Mouse (Mus musculus) activated CD4-positive, CD25-positive, alpha-beta regulatory T cell (primary cell): ENCODE data around the gene Mettl1. TPM values are rescaled to one million over a fixed set of nuclear protein-coding genes. Genes with fewer than 3 reads are reported as not detected.

Experiments used
- polyA plus RNA-seq, 2 experiments: library from polyadenylated mRNA; unstranded; fragments of 100-300 nt; shearing (Covaris generic); gene quantifications; one replicate each; pipeline ENCODE4 v1.2.1; 2017

Gene Mettl1
- polyA plus RNA-seq: 10 to 100 TPM; 13.3 to 24.3 TPM

GRCm38 (mm10) chr10:127041274-127041766 is at the start of gene Mettl1, which contains the start of gene Eef1akmt3:
Gene Mettl1 (plus strand): TSS chr10:127041414.
Gene Eef1akmt3 (minus strand): TSS chr10:127041513.

GRCm38 (mm10) chr10:127000529-127000928 is 40.7 kb upstream of the Mettl1 start, which contains the start of gene Avil:
Gene Avil (plus strand): TSS chr10:127000709.

GRCm38 (mm10) chr10:127030336-127031296 is 10.6 kb upstream of the Mettl1 start, which contains the start of gene Tsfm:
Gene Tsfm (minus strand): TSS chr10:127030840.

DNA sequence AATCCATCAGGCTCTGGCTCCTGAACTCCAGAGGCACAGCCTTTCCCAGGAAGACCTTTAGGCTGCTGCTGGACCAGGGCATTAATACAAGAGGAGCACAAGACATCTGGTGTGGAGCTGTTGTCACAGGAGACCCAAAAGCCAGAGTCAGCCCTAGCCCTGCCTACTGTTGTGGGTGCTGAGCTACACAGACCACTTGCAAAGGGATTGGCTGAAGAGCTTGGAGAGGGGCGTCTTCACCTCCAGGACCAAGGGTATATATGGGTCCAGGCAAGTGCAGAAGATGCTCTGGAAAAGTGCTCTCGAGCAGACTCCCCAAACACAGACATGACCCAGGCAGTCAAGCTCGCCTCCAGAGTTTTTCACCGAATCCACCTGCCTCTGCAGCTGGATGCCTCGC is 6.7 kb downstream of the Mettl1 start, which contains the start of gene Cyp27b1:
Cyp27b1 (plus strand) TSS at position 297 of the 400 bp plus-strand sequence.

GRCm38 (mm10) chr10:127059968-127060916 is 19.0 kb downstream of the Mettl1 start, which contains the start of gene March9:
Gene March9 (minus strand): TSS chr10:127060184.

GRCm38 (mm10) chr10:127063239-127063872 is 22.1 kb downstream of the Mettl1 start, which contains the start of gene Cdk4:
Gene Cdk4 (plus strand): TSS chr10:127063534.

GRCm38 (mm10) chr10:127070190-127071121 is 29.2 kb downstream of the Mettl1 start, which contains the start of gene Tspan31:
Gene Tspan31 (minus strand): TSS chr10:127070264.

GRCm38 (mm10) chr10:127075080-127075479 is 33.9 kb downstream of the Mettl1 start, which contains the start of gene Agap2:
Gene Agap2 (plus strand): TSS chr10:127075284.

Other genes with a start within 250 kb of the Mettl1 start
- gene Atp23, start 140.1 kb upstream of the Mettl1 start, polyA plus RNA-seq: 10 to 100 TPM; 16.9 to 19.5 TPM
- gene Ctdsp2, start 62.7 kb upstream of the Mettl1 start, polyA plus RNA-seq: 10 to 100 TPM; 28.5 to 35.2 TPM
- under 1 TPM; 0.21 to 0.35 TPM for gene Avil, start 40.7 kb upstream of the Mettl1 start, polyA plus RNA-seq
- gene Tsfm, start 10.6 kb upstream of the Mettl1 start, polyA plus RNA-seq: 10 to 100 TPM; 48.9 to 53.1 TPM
- gene Eef1akmt3, start 99 bp downstream of the Mettl1 start, polyA plus RNA-seq: under 1 TPM in 1 of 2 experiments, not detected in 1; 0.17 TPM
- not detected for gene Cyp27b1, start 6.8 kb downstream of the Mettl1 start, polyA plus RNA-seq
- gene March9, start 18.8 kb downstream of the Mettl1 start, polyA plus RNA-seq: 1 to 10 TPM; 1.2 to 2.0 TPM
- gene Cdk4, start 22.1 kb downstream of the Mettl1 start, polyA plus RNA-seq: 100 to 1,000 TPM; 274 to 361 TPM
- 10 to 100 TPM; 75.9 to 85.8 TPM for gene Tspan31, start 28.9 kb downstream of the Mettl1 start, polyA plus RNA-seq
- gene Agap2, start 33.9 kb downstream of the Mettl1 start, polyA plus RNA-seq: 10 to 100 TPM; 26.8 to 27.8 TPM
- 100 to 1,000 TPM in 1 of 2 experiments, 10 to 100 TPM in 1; 79.4 to 157 TPM for gene Os9, start 79.7 kb downstream of the Mettl1 start, polyA plus RNA-seq
- gene B4galnt1, start 123.8 kb downstream of the Mettl1 start, polyA plus RNA-seq: 100 to 1,000 TPM; 428 to 622 TPM
- 1 to 10 TPM; 3.8 to 5.6 TPM for gene Slc26a10, start 139.2 kb downstream of the Mettl1 start, polyA plus RNA-seq
- under 1 TPM; 0.39 to 0.73 TPM for gene Arhgef25, start 148.7 kb downstream of the Mettl1 start, polyA plus RNA-seq
- 100 to 1,000 TPM in 1 of 2 experiments, 10 to 100 TPM in 1; 75.0 to 110 TPM for gene Dtx3, start 154.3 kb downstream of the Mettl1 start, polyA plus RNA-seq
- 10 to 100 TPM; 25.1 to 33.8 TPM for gene Pip4k2c, start 170.2 kb downstream of the Mettl1 start, polyA plus RNA-seq
- gene Kif5a, start 221.9 kb downstream of the Mettl1 start, polyA plus RNA-seq: under 1 TPM; 0.24 to 0.41 TPM
- gene Dctn2, start 225.0 kb downstream of the Mettl1 start, polyA plus RNA-seq: 100 to 1,000 TPM; 105 to 114 TPM
- gene Mbd6, start 247.6 kb downstream of the Mettl1 start, polyA plus RNA-seq: 10 to 100 TPM; 11.3 to 15.3 TPM